Mouse (Mus musculus) testis, adult 2 months (tissue): ENCODE measurements at regions not wholly inside any gene's neighbourhood (a gene's known extent, or its start where the extent isn't known, plus 50 kb on each side); places are given as distances from the start of the nearest gene placed in this dataset.
"Not testable (repeated sequence)": the region's sequence is repeated elsewhere in the genome, so short reads cannot be mapped to it uniquely, and the experiment has no call there.

Experiments
- H3K27ac ChIP-seq: fragments of 200-500 bp; 2 replicates; pipeline ENCODE4 v1.5.1; 2012; ENCODE audit warnings: low read depth, low read length; ENCODE audit not compliant: control insufficient read depth, insufficient read depth
- H3K27me3 ChIP-seq: fragments of 200-500 bp; 2 replicates; pipeline ENCODE4 v1.6.1; 2012; ENCODE audit warnings: mild to moderate bottlenecking, low read length, moderate library complexity; ENCODE audit not compliant: control insufficient read depth, insufficient read depth
- H3K36me3 ChIP-seq: fragments of 200-500 bp; 2 replicates; pipeline ENCODE4 v1.6.1; 2012; ENCODE audit warnings: mild to moderate bottlenecking, low read length; ENCODE audit not compliant: control insufficient read depth, insufficient read depth
- H3K4me1 ChIP-seq: fragments of 200-500 bp; 2 replicates; pipeline ENCODE4 v1.6.1; 2012; ENCODE audit warnings: low read length; ENCODE audit not compliant: control insufficient read depth, insufficient read depth
- H3K4me3 ChIP-seq: fragments of 200-500 bp; 2 replicates; pipeline ENCODE4 v1.5.1; 2012; ENCODE audit warnings: low read depth, mild to moderate bottlenecking, low read length, moderate library complexity, mixed read lengths; ENCODE audit not compliant: control insufficient read depth
- CTCF ChIP-seq: fragments of 200-500 bp; IDR thresholded peaks from 2 replicates; pipeline ENCODE4 v1.5.1; 2012; ENCODE audit warnings: low read depth, mild to moderate bottlenecking, inconsistent platforms, low read length, moderate library complexity; ENCODE audit not compliant: control insufficient read depth, insufficient read depth, insufficient replicate concordance
- POLR2A ChIP-seq: fragments of 200-500 bp; IDR thresholded peaks from 2 replicates; pipeline ENCODE4 v1.6.1; 2012; ENCODE audit warnings: low read depth, mild to moderate bottlenecking, inconsistent platforms, low read length, moderate library complexity; ENCODE audit not compliant: control insufficient read depth

GRCm38 (mm10) chr19:33007582-33007981 is 250.3 kb downstream of the Pten start:
- TF ChIP-seq CTCF (no peak), POLR2A (no peak)
- Histone ChIP-seq H3K36me3 (no peaks in the 10 kb centered on the region), H3K4me3 (no peak overlapping the region), H3K4me1 (no peaks in the 10 kb centered on the region), H3K27ac (no peak overlapping the region), H3K27me3 (no peaks in the 10 kb centered on the region)

GRCm38 (mm10) chr19:33008076-33008475 is 250.8 kb downstream of the Pten start:
- Histone ChIP-seq H3K4me3 (no peak overlapping the region), H3K27me3 (no peaks in the 10 kb centered on the region), H3K36me3 (no peaks in the 10 kb centered on the region), H3K27ac (no peak overlapping the region), H3K4me1 (no peaks in the 10 kb centered on the region)
- TF ChIP-seq POLR2A (no peak), CTCF (no peak)

- no peak for TF ChIP-seq POLR2A
- no peak for TF ChIP-seq CTCF
- no peak overlapping the region for H3K4me3 ChIP-seq
- no peaks in the 10 kb centered on the region for H3K36me3 ChIP-seq
- no peaks in the 10 kb centered on the region for H3K27me3 ChIP-seq
- no peak overlapping the region for H3K27ac ChIP-seq
- no peaks in the 10 kb centered on the region for H3K4me1 ChIP-seq
Measured at GRCm38 (mm10) chr19:33008794-33009193, 251.5 kb downstream of the Pten start.

GRCm38 (mm10) chr19:33010886-33011446 is 253.7 kb downstream of the Pten start:
- H3K27me3 ChIP-seq = no peaks in the 10 kb centered on the region
- no peak for TF ChIP-seq POLR2A
- TF ChIP-seq CTCF = no peak
- no peaks in the 10 kb centered on the region for H3K36me3 ChIP-seq
- no peak overlapping the region for H3K4me3 ChIP-seq
- H3K27ac ChIP-seq = no peak overlapping the region
- no peaks in the 10 kb centered on the region for H3K4me1 ChIP-seq

- not testable (repeated sequence) for H3K27ac ChIP-seq, H3K4me3 ChIP-seq, H3K36me3 ChIP-seq
Measured at GRCm38 (mm10) chr19:33014879-33015278, 257.6 kb downstream of the Pten start.

GRCm38 (mm10) chr19:33021161-33021560 is 263.9 kb downstream of the Pten start:
- Histone ChIP-seq H3K4me3 (no peak overlapping the region), H3K27ac (no peak overlapping the region), H3K27me3 (no peaks in the 10 kb centered on the region), H3K4me1 (no peaks in the 10 kb centered on the region), H3K36me3 (no peaks in the 10 kb centered on the region)
- no peak for TF ChIP-seq POLR2A
- TF ChIP-seq CTCF = no peak

More at GRCm38 (mm10) chr19:33014879-33015278, 257.6 kb downstream of the Pten start:
- not testable (repeated sequence) for H3K27me3 ChIP-seq, H3K4me1 ChIP-seq

- H3K4me3 ChIP-seq = no peak overlapping the region
- TF ChIP-seq CTCF (no peak), POLR2A (no peak)
- H3K27ac ChIP-seq = no peak overlapping the region
- no peaks in the 10 kb centered on the region for H3K36me3 ChIP-seq
- no peaks in the 10 kb centered on the region for H3K4me1 ChIP-seq
- H3K27me3 ChIP-seq = no peaks in the 10 kb centered on the region
Measured at GRCm38 (mm10) chr19:33022839-33023428, 265.6 kb downstream of the Pten start.
